Mouse (Mus musculus): Measurements from ENCODE around the gene 3110040M04Rik. TPM values are rescaled to one million over a fixed set of nuclear protein-coding genes. Genes with fewer than 3 reads are reported as not detected.

The 3110040M04Rik gene
- polyA plus RNA-seq, 1 experiment from 2014 or later, result not detected

- Histone ChIP-seq H3K36me3 (no peaks in the 10 kb centered on the region), H3K9me3 (replicated peaks) (no peaks in the 10 kb centered on the region), H3K27me3 (ENCODE audit: low read depth, poor library complexity, severe bottlenecking) (no peaks in the 10 kb centered on the region), H3K4me1 (no peaks in the 10 kb centered on the region), H3K4me3 (no peak overlapping the region), H3K27ac (no peak overlapping the region)
- no peak for DNase-seq (ENCODE audit: low spot score)
- WGBS, result 79% methylated on average over 1 of the region's 1 CpGs
Observed at GRCm38 (mm10) chr1:151228320-151228989, 24.5 kb downstream of the 3110040M04Rik start.

- Histone ChIP-seq H3K36me3 (no peaks in the 10 kb centered on the region), H3K9me3 (replicated peaks) (no peaks in the 10 kb centered on the region), H3K4me3 (no peak overlapping the region), H3K27ac (no peak overlapping the region), H3K4me1 (no peaks in the 10 kb centered on the region), H3K27me3 (ENCODE audit: low read depth, poor library complexity, severe bottlenecking) (no peaks in the 10 kb centered on the region)
- WGBS, result 83% methylated on average over 3 of the region's 3 CpGs
- DNase-seq (ENCODE audit: low spot score), result no peak
Observed at GRCm38 (mm10) chr1:151232346-151232745, 28.4 kb downstream of the 3110040M04Rik start.

DNA sequence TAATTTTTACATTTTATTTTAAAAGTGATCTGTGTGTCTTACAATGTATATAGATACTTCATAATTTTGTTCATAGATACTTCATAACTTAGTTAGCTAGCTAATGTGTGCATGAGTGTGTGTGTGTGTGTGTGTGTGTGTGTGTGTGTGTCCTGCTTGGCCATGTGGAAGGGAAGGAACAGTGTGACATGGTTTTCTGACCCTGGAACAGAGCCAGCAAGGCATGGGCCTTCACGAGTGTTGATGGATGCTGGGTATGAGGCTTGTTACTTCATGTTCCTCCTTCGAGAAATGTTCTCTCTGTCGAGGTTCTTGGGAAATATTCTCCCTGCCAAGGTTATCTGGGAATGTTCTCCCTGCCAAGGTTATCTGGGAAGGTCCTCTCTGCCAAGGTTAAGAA, 29.8 kb downstream of the 3110040M04Rik start:
- WGBS, result 89% methylated on average over 3 of the region's 3 CpGs

GRCm38 (mm10) chr1:151235574-151235973, 31.7 kb downstream of the 3110040M04Rik start:
- no peak overlapping the region for H3K4me3 ChIP-seq
- no peak overlapping the region for H3K27ac ChIP-seq
- no peaks in the 10 kb centered on the region for H3K4me1 ChIP-seq
- no peaks in the 10 kb centered on the region for H3K36me3 ChIP-seq
- WGBS, result 64% methylated on average over 2 of the region's 2 CpGs
- no peak for DNase-seq (ENCODE audit: low spot score)
- H3K9me3 ChIP-seq (replicated peaks), result no peaks in the 10 kb centered on the region
- H3K27me3 ChIP-seq (ENCODE audit: low read depth, poor library complexity, severe bottlenecking), result no peaks in the 10 kb centered on the region

More for the DNA sequence above, 29.8 kb downstream of the 3110040M04Rik start:
- Histone ChIP-seq H3K9me3 (replicated peaks) (no peaks in the 10 kb centered on the region), H3K4me3 (no peak overlapping the region), H3K4me1 (no peaks in the 10 kb centered on the region), H3K27ac (no peak overlapping the region), H3K27me3 (ENCODE audit: low read depth, poor library complexity, severe bottlenecking) (no peaks in the 10 kb centered on the region), H3K36me3 (no peaks in the 10 kb centered on the region)
- no peak for DNase-seq (ENCODE audit: low spot score)

DNA sequence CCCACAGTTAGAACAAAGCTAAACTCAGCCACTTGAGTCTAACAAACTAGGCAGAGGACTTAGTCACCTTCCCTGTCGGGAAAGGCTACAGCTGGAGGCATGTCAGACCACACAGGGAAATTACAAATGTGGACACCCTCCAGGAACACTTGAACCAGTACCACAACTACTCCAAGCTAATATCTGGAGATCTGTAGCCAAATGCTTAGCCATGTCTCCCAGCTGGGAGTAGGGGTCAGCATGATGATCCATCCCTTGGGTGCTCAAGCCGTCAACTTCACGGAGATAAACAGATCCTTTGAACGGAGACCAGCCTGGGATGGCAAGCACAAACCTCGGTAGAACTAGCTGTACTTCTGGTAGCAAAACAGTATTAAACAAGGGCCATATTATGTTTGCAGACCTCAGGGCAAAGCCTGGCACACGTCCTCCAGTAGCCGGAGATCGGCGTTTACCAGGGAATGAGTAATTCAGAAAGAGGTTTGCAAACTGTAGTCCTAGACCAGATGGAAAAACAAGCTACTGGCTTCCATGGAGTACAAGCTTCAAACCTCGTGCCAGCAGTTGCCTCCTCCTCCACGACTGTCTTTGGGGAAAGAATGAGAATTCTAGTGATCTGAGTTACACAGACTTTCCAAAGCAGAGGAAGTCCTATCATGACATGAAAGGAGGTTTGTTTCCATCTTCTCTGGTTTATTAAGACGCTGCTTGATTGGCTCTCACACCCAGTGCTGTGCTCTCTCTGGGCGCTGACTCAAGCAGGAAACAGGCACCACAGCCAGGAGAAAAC, 32.4 kb downstream of the 3110040M04Rik start:
- H3K4me1 ChIP-seq, result no peaks in the 10 kb centered on the region
- no peak for DNase-seq (ENCODE audit: low spot score)
- H3K4me3 ChIP-seq, result no peak overlapping the region
- H3K27ac ChIP-seq, result no peak overlapping the region
- H3K36me3 ChIP-seq, result no peaks in the 10 kb centered on the region
- H3K27me3 ChIP-seq (ENCODE audit: low read depth, poor library complexity, severe bottlenecking), result no peaks in the 10 kb centered on the region
- H3K9me3 ChIP-seq (replicated peaks), result no peaks in the 10 kb centered on the region
- 80% methylated on average over 13 of the region's 13 CpGs for WGBS

DNA sequence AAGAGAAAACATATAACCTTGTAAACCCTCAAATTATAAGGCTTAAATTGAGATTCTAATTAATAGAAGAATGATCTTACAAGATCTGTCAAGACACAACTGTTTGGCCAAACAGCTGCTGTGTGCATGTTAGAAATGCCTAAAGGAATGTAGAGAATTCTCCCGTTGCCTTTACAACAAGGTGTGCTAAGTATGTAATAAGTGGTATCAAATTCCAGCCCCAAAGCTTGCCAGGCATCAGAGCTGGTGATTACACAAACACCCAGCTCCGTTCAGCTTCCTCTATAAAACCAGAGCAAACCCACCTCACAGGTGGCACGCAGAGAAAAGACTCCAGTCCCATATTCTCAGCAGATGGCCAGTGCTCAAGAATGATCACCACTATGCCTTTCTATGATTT, 33.9 kb downstream of the 3110040M04Rik start:
- no peaks in the 10 kb centered on the region for H3K36me3 ChIP-seq
- H3K27me3 ChIP-seq (ENCODE audit: low read depth, poor library complexity, severe bottlenecking), result no peaks in the 10 kb centered on the region
- H3K4me1 ChIP-seq, result no peaks in the 10 kb centered on the region
- no peak for DNase-seq (ENCODE audit: low spot score)
- H3K9me3 ChIP-seq (replicated peaks), result no peaks in the 10 kb centered on the region
- WGBS, result 78% methylated on average over 3 of the region's 3 CpGs
- no peak overlapping the region for H3K27ac ChIP-seq
- no peak overlapping the region for H3K4me3 ChIP-seq

GRCm38 (mm10) chr1:151243332-151243731, 39.4 kb downstream of the 3110040M04Rik start:
- Histone ChIP-seq H3K9me3 (replicated peaks) (no peaks in the 10 kb centered on the region), H3K4me1 (no peaks in the 10 kb centered on the region), H3K36me3 (no peaks in the 10 kb centered on the region), H3K27me3 (ENCODE audit: low read depth, poor library complexity, severe bottlenecking) (no peaks in the 10 kb centered on the region), H3K4me3 (no peak overlapping the region), H3K27ac (no peak overlapping the region)
- DNase-seq (ENCODE audit: low spot score), result no peak
- WGBS, result 92% methylated on average over 4 of the region's 4 CpGs

GRCm38 (mm10) chr1:151244013-151244412, 40.1 kb downstream of the 3110040M04Rik start:
- Histone ChIP-seq H3K4me1 (no peaks in the 10 kb centered on the region), H3K36me3 (no peaks in the 10 kb centered on the region), H3K4me3 (no peak overlapping the region), H3K27me3 (ENCODE audit: low read depth, poor library complexity, severe bottlenecking) (no peaks in the 10 kb centered on the region), H3K9me3 (replicated peaks) (no peaks in the 10 kb centered on the region), H3K27ac (no peak overlapping the region)
- DNase-seq (ENCODE audit: low spot score), result no peak
- 93% methylated on average over 5 of the region's 5 CpGs for WGBS

- H3K9me3 ChIP-seq (replicated peaks), result no peaks in the 10 kb centered on the region
- WGBS, result 96% methylated on average over 4 of the region's 4 CpGs
Observed at GRCm38 (mm10) chr1:151244761-151245160, 40.8 kb downstream of the 3110040M04Rik start.

GRCm38 (mm10) chr1:151245165-151245564, 41.2 kb downstream of the 3110040M04Rik start:
- Histone ChIP-seq H3K4me1 (no peaks in the 10 kb centered on the region), H3K36me3 (no peaks in the 10 kb centered on the region), H3K27me3 (ENCODE audit: low read depth, poor library complexity, severe bottlenecking) (no peaks in the 10 kb centered on the region), H3K9me3 (replicated peaks) (no peaks in the 10 kb centered on the region), H3K27ac (no peak overlapping the region), H3K4me3 (no peak overlapping the region)
- no peak for DNase-seq (ENCODE audit: low spot score)
- 87% methylated on average over 10 of the region's 10 CpGs for WGBS

More at GRCm38 (mm10) chr1:151244761-151245160, 40.8 kb downstream of the 3110040M04Rik start:
- DNase-seq (ENCODE audit: low spot score), result no peak
- Histone ChIP-seq H3K36me3 (no peaks in the 10 kb centered on the region), H3K4me1 (no peaks in the 10 kb centered on the region), H3K27me3 (ENCODE audit: low read depth, poor library complexity, severe bottlenecking) (no peaks in the 10 kb centered on the region), H3K27ac (no peak overlapping the region), H3K4me3 (no peak overlapping the region)

DNA sequence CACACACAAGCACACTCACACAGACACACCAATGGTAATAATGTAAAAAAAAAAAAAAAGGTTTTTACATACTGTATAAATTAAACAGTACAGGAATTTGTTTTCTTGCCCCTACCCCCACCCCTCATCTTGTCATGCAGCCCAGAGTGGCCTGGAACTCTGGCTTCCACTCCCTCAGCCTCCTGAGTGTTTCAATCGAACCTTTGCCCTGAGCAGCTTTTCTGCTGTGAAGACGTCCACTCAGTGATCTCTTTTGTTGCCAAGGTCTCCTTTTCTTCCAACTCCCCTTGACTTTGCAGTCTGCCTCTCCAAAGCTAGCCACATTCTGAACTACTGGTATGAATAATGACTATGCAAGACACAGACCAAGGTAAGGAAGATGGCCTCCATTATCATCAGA, 41.9 kb downstream of the 3110040M04Rik start:
- Histone ChIP-seq H3K4me3 (no peak overlapping the region), H3K27me3 (ENCODE audit: low read depth, poor library complexity, severe bottlenecking) (no peaks in the 10 kb centered on the region), H3K4me1 (peaks cover 5% of the 10 kb centered on the region; the same call in 1 of the 2 replicates), H3K27ac (no peak overlapping the region), H3K36me3 (no peaks in the 10 kb centered on the region), H3K9me3 (replicated peaks) (no peaks in the 10 kb centered on the region)
- DNase-seq (ENCODE audit: low spot score), result no peak
- 86% methylated on average over 2 of the region's 2 CpGs for WGBS

DNA sequence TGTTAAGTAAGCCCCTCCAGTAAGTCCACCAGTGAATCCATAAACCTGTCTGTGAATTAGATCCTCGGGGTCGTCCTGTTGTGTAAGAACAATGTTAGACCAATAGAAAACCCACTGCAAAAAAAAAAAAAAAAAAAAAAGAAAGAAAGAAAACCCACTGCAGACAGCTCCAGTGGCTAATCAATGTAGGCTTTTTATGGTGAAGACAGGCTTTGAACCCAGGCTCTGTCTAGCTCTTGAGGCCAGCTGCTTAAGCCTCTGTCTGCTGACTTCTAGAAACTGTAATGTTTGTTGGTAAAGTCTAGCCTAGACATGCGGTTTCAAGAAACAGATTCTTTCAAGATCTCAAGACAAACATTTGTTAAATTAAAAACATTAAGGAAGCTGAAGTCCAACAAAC, 46.2 kb downstream of the 3110040M04Rik start:
- no peak overlapping the region for H3K27ac ChIP-seq
- 93% methylated on average over 3 of the region's 3 CpGs for WGBS
- H3K4me1 ChIP-seq, result peaks cover 8% of the 10 kb centered on the region; the same call in 1 of the 2 replicates
- no peaks in the 10 kb centered on the region for H3K27me3 ChIP-seq (ENCODE audit: low read depth, poor library complexity, severe bottlenecking)
- no peaks in the 10 kb centered on the region for H3K36me3 ChIP-seq
- no peak overlapping the region for H3K4me3 ChIP-seq
- H3K9me3 ChIP-seq (replicated peaks), result no peaks in the 10 kb centered on the region
- no peak for DNase-seq (ENCODE audit: low spot score)

DNA sequence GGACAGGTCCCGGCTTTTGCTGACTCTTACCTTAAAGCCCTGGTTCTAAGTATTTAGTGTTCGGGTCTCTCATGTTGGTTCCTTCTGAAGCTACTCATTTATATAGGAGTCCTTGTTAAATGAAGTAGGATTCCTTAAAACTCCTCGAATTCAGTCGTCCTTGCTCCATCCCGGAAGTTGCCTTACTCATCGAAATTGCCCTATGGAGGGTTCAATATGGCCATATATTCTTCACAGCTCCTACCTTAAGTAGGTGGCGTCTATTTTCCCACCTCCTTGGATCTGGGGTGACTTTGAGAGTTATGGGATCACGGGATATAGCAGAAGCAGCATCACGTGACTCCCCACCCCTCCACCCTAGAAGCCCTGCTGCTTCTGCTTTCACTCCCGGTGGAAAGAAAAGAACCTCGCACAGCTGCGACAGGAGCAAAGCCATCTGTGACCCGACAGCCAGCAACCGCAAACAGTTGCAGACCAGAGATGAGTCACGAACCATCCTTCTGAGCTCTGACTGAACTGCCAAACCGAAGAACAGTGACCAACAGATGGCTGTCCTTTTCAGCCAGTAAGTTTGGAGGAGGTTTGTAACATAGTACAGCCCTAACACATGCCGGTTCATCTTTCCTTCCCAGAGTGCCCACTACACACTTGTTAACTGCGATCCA, 46.7 kb downstream of the 3110040M04Rik start:
- no peaks in the 10 kb centered on the region for H3K36me3 ChIP-seq
- no peak overlapping the region for H3K27ac ChIP-seq
- H3K4me1 ChIP-seq, result peaks cover 8% of the 10 kb centered on the region; the same call in 1 of the 2 replicates
- DNase-seq (ENCODE audit: low spot score), result no peak
- H3K27me3 ChIP-seq (ENCODE audit: low read depth, poor library complexity, severe bottlenecking), result no peaks in the 10 kb centered on the region
- WGBS, result 66% methylated on average over 18 of the region's 18 CpGs
- H3K4me3 ChIP-seq, result no peak overlapping the region
- no peaks in the 10 kb centered on the region for H3K9me3 ChIP-seq (replicated peaks)

Measured in limb, embryonic 10.5 days (tissue).